Mouse (Mus musculus): ENCODE measurements at regions not wholly inside any gene's neighbourhood (a gene's known extent, or its start where the extent isn't known, plus 50 kb on each side); places are given as distances from the start of the nearest gene placed in this dataset.
A peak's percentile ranks its signal among the peaks of the same experiment; 100 is the strongest.

DNA sequence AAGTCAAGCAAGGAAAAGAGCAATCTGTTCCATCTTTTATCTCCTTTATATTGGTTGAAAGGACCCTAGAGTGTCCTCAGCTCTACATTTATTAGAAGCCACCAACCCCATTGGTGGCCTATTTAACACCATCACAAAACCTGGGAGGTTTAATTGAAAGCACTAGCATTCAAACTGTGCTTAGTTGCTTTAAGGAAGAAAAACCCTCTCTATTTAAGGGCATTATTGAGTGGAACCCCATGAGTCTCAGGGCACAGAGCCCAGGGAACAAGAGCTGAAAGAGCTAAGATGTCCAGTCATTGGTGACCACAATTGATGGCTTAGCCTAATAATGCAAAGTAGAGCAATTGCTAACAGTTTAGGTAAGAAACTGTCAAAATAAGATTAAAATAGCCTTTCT, 72.6 kb upstream of the Btbd3 start:
- Histone ChIP-seq H3K4me2 (ENCODE audit: low read depth, low read length) (no peak overlapping the region), H3K4me1 (ENCODE audit: control insufficient read depth, insufficient read depth, low read length) (no peaks in the 10 kb centered on the region), H3K36me3 (ENCODE audit: control insufficient read depth, insufficient read depth, low read length) (no peaks in the 10 kb centered on the region), H3K9me3 (ENCODE audit: control insufficient read depth, low read length) (no peaks in the 10 kb centered on the region), H3K27me3 (replicated peaks; ENCODE audit: control insufficient read depth, insufficient read depth, low read length) (no peaks in the 10 kb centered on the region), H3K9ac (ENCODE audit: low read depth, low read length) (no peak overlapping the region), H3K27ac (ENCODE audit: low read length) (no peak overlapping the region), H3K4me3 (ENCODE audit: low read length) (no peak overlapping the region)
- ATAC-seq, result no peak

GRCm38 (mm10) chr2:138184866-138185265, 71.5 kb upstream of the Btbd3 start:
- ATAC-seq, result no peak
- H3K27me3 ChIP-seq (replicated peaks; ENCODE audit: control insufficient read depth, insufficient read depth, low read length), result no peaks in the 10 kb centered on the region
- no peaks in the 10 kb centered on the region for H3K36me3 ChIP-seq (ENCODE audit: control insufficient read depth, insufficient read depth, low read length)
- no peak overlapping the region for H3K27ac ChIP-seq (ENCODE audit: low read length)
- no peaks in the 10 kb centered on the region for H3K4me1 ChIP-seq (ENCODE audit: control insufficient read depth, insufficient read depth, low read length)
- no peak overlapping the region for H3K4me3 ChIP-seq (ENCODE audit: low read length)
- no peaks in the 10 kb centered on the region for H3K9me3 ChIP-seq (ENCODE audit: control insufficient read depth, low read length)
- 50% methylated on average over 2 of the region's 2 CpGs for WGBS
- H3K4me2 ChIP-seq (ENCODE audit: low read depth, low read length), result no peak overlapping the region
- no peak overlapping the region for H3K9ac ChIP-seq (ENCODE audit: low read depth, low read length)

DNA sequence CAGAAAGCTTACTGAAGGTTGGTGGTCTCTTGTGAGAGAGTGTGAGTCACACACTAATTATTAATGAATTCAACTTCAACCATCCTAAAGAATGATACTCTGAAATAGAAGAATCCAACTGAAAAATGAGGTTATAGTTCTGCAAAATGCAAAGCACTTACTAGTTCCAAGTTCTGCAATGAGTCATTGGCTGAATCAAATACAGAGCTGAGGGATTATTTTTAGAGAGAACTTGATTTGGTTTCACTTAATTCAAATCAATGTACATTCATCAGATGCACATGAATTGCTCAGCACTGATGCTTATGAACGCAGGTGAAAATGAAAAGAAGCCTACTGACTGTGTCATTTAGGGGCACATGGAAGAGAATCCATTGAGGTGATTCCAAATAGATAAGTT, 69.7 kb upstream of the Btbd3 start:
- ATAC-seq, result no peak
- Histone ChIP-seq H3K27ac (ENCODE audit: low read length) (no peak overlapping the region), H3K4me2 (ENCODE audit: low read depth, low read length) (no peak overlapping the region), H3K9me3 (ENCODE audit: control insufficient read depth, low read length) (no peaks in the 10 kb centered on the region), H3K4me3 (ENCODE audit: low read length) (no peak overlapping the region), H3K36me3 (ENCODE audit: control insufficient read depth, insufficient read depth, low read length) (no peaks in the 10 kb centered on the region), H3K4me1 (ENCODE audit: control insufficient read depth, insufficient read depth, low read length) (no peaks in the 10 kb centered on the region), H3K27me3 (replicated peaks; ENCODE audit: control insufficient read depth, insufficient read depth, low read length) (no peaks in the 10 kb centered on the region), H3K9ac (ENCODE audit: low read depth, low read length) (no peak overlapping the region)
- WGBS, result 90% methylated on average over 1 of the region's 1 CpGs

GRCm38 (mm10) chr2:138193529-138193928, 62.8 kb upstream of the Btbd3 start:
- no peaks in the 10 kb centered on the region for H3K9me3 ChIP-seq (ENCODE audit: control insufficient read depth, low read length)
- peak; percentile 67 for ATAC-seq
- no peak overlapping the region for H3K27ac ChIP-seq (ENCODE audit: low read length)
- no peak overlapping the region for H3K9ac ChIP-seq (ENCODE audit: low read depth, low read length)
- H3K27me3 ChIP-seq (replicated peaks; ENCODE audit: control insufficient read depth, insufficient read depth, low read length), result no peaks in the 10 kb centered on the region
- no peaks in the 10 kb centered on the region for H3K4me1 ChIP-seq (ENCODE audit: control insufficient read depth, insufficient read depth, low read length)
- H3K36me3 ChIP-seq (ENCODE audit: control insufficient read depth, insufficient read depth, low read length), result no peaks in the 10 kb centered on the region
- H3K4me3 ChIP-seq (ENCODE audit: low read length), result no peak overlapping the region
- WGBS, result 56% methylated on average over 4 of the region's 4 CpGs
- no peak overlapping the region for H3K4me2 ChIP-seq (ENCODE audit: low read depth, low read length)

GRCm38 (mm10) chr2:138199016-138199415, 57.3 kb upstream of the Btbd3 start:
- H3K27ac ChIP-seq (ENCODE audit: low read length), result no peak overlapping the region
- H3K4me2 ChIP-seq (ENCODE audit: low read depth, low read length), result no peak overlapping the region
- ATAC-seq, result no peak
- no peak overlapping the region for H3K4me3 ChIP-seq (ENCODE audit: low read length)
- no peaks in the 10 kb centered on the region for H3K9me3 ChIP-seq (ENCODE audit: control insufficient read depth, low read length)
- 52% methylated on average over 4 of the region's 4 CpGs for WGBS
- no peaks in the 10 kb centered on the region for H3K36me3 ChIP-seq (ENCODE audit: control insufficient read depth, insufficient read depth, low read length)
- H3K9ac ChIP-seq (ENCODE audit: low read depth, low read length), result no peak overlapping the region
- H3K4me1 ChIP-seq (ENCODE audit: control insufficient read depth, insufficient read depth, low read length), result 0 out of 2 replicates have a peak, but pooled peaks cover 2% of the 10 kb centered on the region
- no peaks in the 10 kb centered on the region for H3K27me3 ChIP-seq (replicated peaks; ENCODE audit: control insufficient read depth, insufficient read depth, low read length)

Data from intestine, embryonic 16.5 days (tissue).